15 mouse cellular contexts compared by ENCODE assay signal in the genomic region with DNA sequence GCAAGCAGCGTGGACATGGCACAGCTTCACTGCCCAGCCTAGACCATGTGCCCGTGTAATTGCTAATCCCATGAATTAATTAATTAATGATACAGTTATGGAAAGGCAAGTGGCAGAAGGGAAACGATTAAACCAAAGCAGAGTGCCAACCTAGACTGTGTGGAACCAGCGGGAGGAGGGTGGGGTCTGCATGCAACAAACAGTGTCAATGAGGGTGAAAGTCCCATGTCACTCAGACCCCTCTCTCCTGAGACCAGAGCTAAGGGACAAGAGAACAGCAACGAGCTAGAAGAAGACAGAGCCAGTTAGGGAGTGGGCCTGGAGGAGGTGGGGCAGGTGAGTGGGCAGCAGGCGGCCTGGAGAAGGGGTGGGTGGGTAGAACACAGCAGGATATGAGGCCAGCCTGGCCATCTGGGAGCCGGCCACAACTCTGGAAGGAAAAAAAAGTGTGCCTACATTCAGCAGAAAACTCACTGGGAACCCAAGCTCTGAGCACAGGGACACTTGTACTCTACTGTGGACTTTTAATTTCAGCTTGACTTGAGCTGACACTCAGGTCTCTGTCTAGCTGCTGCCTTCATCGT. TPM values are rescaled to one million over a fixed set of nuclear protein-coding genes. Genes with fewer than 3 reads are reported as not detected.
DNase-seq lines count a peak whose midpoint lies in the region; ATAC-seq and TF ChIP-seq lines count a peak whose summit lies in the region.
"Had no signal": no experiment of that assay in that cellular context is flagged by ENCODE, and none has a peak within 500 bp of the region (broad histone marks: within the 10 kb centered on the region; RNA-seq: fewer than 3 reads in every experiment).

No protein-coding gene starts in this region.

- H3K4me3 ChIP-seq in forebrain, embryonic 15.5 days: no peak overlapping the region
- no peak overlapping the region for H3K4me3 ChIP-seq in forebrain, embryonic 12.5 days (replicated peaks)
- no peak overlapping the region for H3K4me3 ChIP-seq in layer of hippocampus, adult 2 months
- H3K4me3 ChIP-seq in midbrain, embryonic 16.5 days (ENCODE audit: low read depth, low read length): no peak overlapping the region
- H3K4me3 ChIP-seq: limb, embryonic 15.5 days had no signal

- 71% methylated on average over 8 of the region's 8 CpGs for WGBS in forebrain, embryonic 15.5 days
- 80% methylated on average over 8 of the region's 8 CpGs for WGBS in forebrain, embryonic 12.5 days
- 68% methylated on average over 8 of the region's 8 CpGs for WGBS in midbrain, embryonic 16.5 days

- TF ChIP-seq CTCF in layer of hippocampus, adult 2 months (conservative IDR thresholded peaks at IDR 0.05): no peak

- H3K9me3 ChIP-seq in forebrain, embryonic 15.5 days: no peaks in the 10 kb centered on the region
- no peaks in the 10 kb centered on the region for H3K9me3 ChIP-seq in forebrain, embryonic 12.5 days
- no peaks in the 10 kb centered on the region for H3K9me3 ChIP-seq in midbrain, embryonic 16.5 days (replicated peaks; ENCODE audit: control insufficient read depth, low read length, poor library complexity, severe bottlenecking)
- H3K9me3 ChIP-seq: limb, embryonic 15.5 days had no signal

- H3K9ac ChIP-seq in forebrain, embryonic 15.5 days (replicated peaks): no peak overlapping the region
- H3K9ac ChIP-seq in forebrain, embryonic 12.5 days: no peak overlapping the region
- no peak overlapping the region for H3K9ac ChIP-seq in midbrain, embryonic 16.5 days (ENCODE audit: low read depth, low read length)
- H3K9ac ChIP-seq: limb, embryonic 15.5 days had no signal

- no peaks in the 10 kb centered on the region for H3K36me3 ChIP-seq in forebrain, embryonic 15.5 days
- H3K36me3 ChIP-seq in forebrain, embryonic 12.5 days (replicated peaks): peaks cover 13% of the 10 kb centered on the region; the same call in 1 of the 2 replicates
- no peaks in the 10 kb centered on the region for H3K36me3 ChIP-seq in midbrain, embryonic 16.5 days (ENCODE audit: control insufficient read depth, insufficient read depth, low read length)

- no peak overlapping the region for H3K27ac ChIP-seq in forebrain, embryonic 15.5 days (replicated peaks)
- H3K27ac ChIP-seq in forebrain, embryonic 12.5 days: no peak overlapping the region
- H3K27ac ChIP-seq in layer of hippocampus, adult 2 months: peak overlapping the region; percentile 82
- no peak overlapping the region for H3K27ac ChIP-seq in midbrain, embryonic 16.5 days (ENCODE audit: low read length)
- H3K27ac ChIP-seq: limb, embryonic 15.5 days had no signal

- no peak overlapping the region for H3K4me2 ChIP-seq in forebrain, embryonic 15.5 days (replicated peaks)
- H3K4me2 ChIP-seq in forebrain, embryonic 12.5 days: no peak overlapping the region
- H3K4me2 ChIP-seq in midbrain, embryonic 16.5 days (ENCODE audit: low read length): no peak overlapping the region
- H3K4me2 ChIP-seq: limb, embryonic 15.5 days had no signal

- DNase-seq in layer of hippocampus, adult 2 months (ENCODE audit: low spot score in 2 of 2): no peak
- DNase-seq in layer of hippocampus, adult 18-20 months (ENCODE audit: low spot score in 2 of 2): no peak
- DNase-seq in retina, postnatal 1 day: peak; percentile 29
- DNase-seq in retina, embryonic 14.5 days (ENCODE audit: low spot score): no peak
- DNase-seq in spleen, postnatal 36 days (ENCODE audit: low spot score in 2 of 2): no peak
- DNase-seq: B cell, adult 2 months; kidney, adult 2 months; lung, adult 18-20 months; lung, postnatal 36 days; right cerebral cortex, postnatal 14 days; thymus, adult 18-20 months had no signal

- no peaks in the 10 kb centered on the region for H3K27me3 ChIP-seq in forebrain, embryonic 15.5 days
- H3K27me3 ChIP-seq in forebrain, embryonic 12.5 days: no peaks in the 10 kb centered on the region
- H3K27me3 ChIP-seq in midbrain, embryonic 16.5 days (ENCODE audit: control insufficient read depth, insufficient read depth, low read depth, low read length): no peaks in the 10 kb centered on the region
- H3K27me3 ChIP-seq: limb, embryonic 15.5 days had no signal

- no peaks in the 10 kb centered on the region for H3K4me1 ChIP-seq in forebrain, embryonic 15.5 days
- no peaks in the 10 kb centered on the region for H3K4me1 ChIP-seq in forebrain, embryonic 12.5 days
- H3K4me1 ChIP-seq in midbrain, embryonic 16.5 days (ENCODE audit: control insufficient read depth, insufficient read depth, low read length): no peaks in the 10 kb centered on the region
- H3K4me1 ChIP-seq: limb, embryonic 15.5 days had no signal

- ATAC-seq in forebrain, embryonic 15.5 days (replicated peaks): 0 out of 2 replicates have a peak, but pooled peaks have one; percentile 20
- ATAC-seq in forebrain, embryonic 12.5 days (ENCODE audit: low FRiP score): no peak
- 0 out of 2 replicates have a peak, but pooled peaks have one; percentile 2 for ATAC-seq in midbrain, embryonic 16.5 days

RNA-seq across cellular contexts. Expression of gene Ttc7b, which starts 39.1 kb away (rescaled TPM):
- polyA plus RNA-seq in forebrain, embryonic 15.5 days (2015; fragmentation: Nextera tagmentation; extraction: Ambion mirVana): 6.5 and 8.2 TPM in 2 replicates
- 5.1 and 5.8 TPM in 2 replicates for polyA plus RNA-seq in forebrain, embryonic 12.5 days (2016; fragmentation: Nextera tagmentation; extraction: Ambion mirVana)
- 100 to 1,000 TPM; 173 to 184 TPM for total RNA-seq in layer of hippocampus, adult 2 months (2021)
- 100 to 1,000 TPM; 168 to 176 TPM for total RNA-seq in layer of hippocampus, adult 18-20 months (2021)
- polyA plus RNA-seq in midbrain, embryonic 16.5 days (2015; fragmentation: Nextera tagmentation; extraction: Ambion mirVana): 7.2 and 7.9 TPM in 2 replicates
